Mouse (Mus musculus): ENCODE measurements at regions not wholly inside any gene's neighbourhood (a gene's known extent, or its start where the extent isn't known, plus 50 kb on each side); places are given as distances from the start of the nearest gene placed in this dataset.

DNA sequence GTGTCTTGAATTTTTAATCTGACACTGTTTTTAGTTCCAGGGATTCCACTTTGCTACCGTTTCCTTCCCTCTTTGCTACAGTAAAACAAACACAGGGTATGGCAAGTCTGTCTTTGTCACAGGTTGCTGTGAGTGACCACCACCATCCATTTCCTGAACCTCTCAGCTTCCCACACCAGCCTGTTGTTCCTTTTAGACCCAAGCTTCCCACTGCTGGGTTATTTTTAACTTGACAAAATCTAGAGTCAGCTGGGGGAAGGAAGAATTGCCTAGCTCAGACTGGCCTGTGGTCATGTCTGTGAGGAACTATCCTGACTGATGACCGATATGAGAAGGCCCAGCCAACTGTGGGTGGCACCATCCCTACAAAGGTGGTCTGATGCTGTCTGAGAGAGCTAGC lies 239.4 kb upstream of the Myt1l start:
- no peaks in the 10 kb centered on the region for H3K9me3 ChIP-seq (replicated peaks; ENCODE audit: control insufficient read depth, insufficient read depth, low read length, poor library complexity, severe bottlenecking)
- H3K27me3 ChIP-seq (ENCODE audit: control insufficient read depth, insufficient read depth, low read length, poor library complexity, severe bottlenecking): no peaks in the 10 kb centered on the region
- no peak overlapping the region for H3K9ac ChIP-seq (ENCODE audit: low read depth, poor library complexity, severe bottlenecking)
- no peak for TF ChIP-seq CTCF (IDR thresholded peaks at IDR 0.05; ENCODE audit: low read depth, low read length)
- TF ChIP-seq POLR2A (IDR thresholded peaks at IDR 0.05; ENCODE audit: insufficient read depth, low read length): no peak
- no peak for TF ChIP-seq EP300 (IDR thresholded peaks at IDR 0.05; ENCODE audit: insufficient read depth, low read depth, low read length)
- H3K27ac ChIP-seq (ENCODE audit: insufficient read depth, low read length): no peak overlapping the region
- no peaks in the 10 kb centered on the region for H3K36me3 ChIP-seq (ENCODE audit: control insufficient read depth, insufficient read depth, low read length, poor library complexity, severe bottlenecking)
- no peaks in the 10 kb centered on the region for H3K4me1 ChIP-seq (ENCODE audit: control insufficient read depth, insufficient read depth, low read length)
- no peak overlapping the region for H3K4me3 ChIP-seq (ENCODE audit: low read depth, low read length)

DNA sequence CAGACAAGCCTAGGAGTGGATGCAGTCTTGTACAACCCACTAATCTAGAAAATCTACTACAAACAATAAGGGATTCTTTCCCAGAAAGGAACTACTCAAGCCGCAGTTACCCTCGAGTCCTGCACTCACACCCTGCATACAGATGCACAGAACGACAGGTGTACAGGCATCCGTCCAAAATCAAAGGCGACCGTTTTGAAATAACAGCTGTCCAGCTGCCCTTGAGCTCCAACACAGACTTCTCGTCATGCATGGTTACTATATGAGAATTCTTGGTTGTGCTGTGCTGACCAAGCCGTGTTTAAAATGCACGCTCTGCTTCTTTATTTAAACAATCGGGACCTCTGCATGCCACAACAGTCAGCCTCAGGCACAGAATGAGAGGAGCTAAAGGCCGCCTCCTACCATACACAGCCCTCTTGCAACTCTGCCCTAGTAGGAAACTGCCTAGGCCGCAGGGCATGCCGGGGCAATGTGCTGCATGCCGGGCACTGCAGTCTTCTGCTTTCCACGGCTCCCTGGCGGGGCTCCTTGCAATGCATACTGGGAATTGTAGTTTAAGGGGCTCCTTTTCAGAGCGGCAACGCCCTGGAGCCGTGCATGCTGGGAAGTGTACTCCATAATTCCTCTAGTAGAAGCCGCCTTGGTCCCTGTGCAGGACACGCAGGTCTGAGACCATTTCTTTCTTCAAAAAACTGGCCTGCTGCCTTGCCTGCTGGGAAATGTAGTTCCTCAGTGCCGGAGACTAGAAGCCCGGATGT lies 237.4 kb upstream of the Myt1l start:
- H3K4me3 ChIP-seq (ENCODE audit: low read depth, low read length): peak overlapping the region; percentile 55
- H3K27ac ChIP-seq (ENCODE audit: insufficient read depth, low read length): peak overlapping the region; percentile 78
- peak overlapping the region; percentile 60 for H3K9ac ChIP-seq (ENCODE audit: low read depth, poor library complexity, severe bottlenecking)
- no peak for TF ChIP-seq CTCF (IDR thresholded peaks at IDR 0.05; ENCODE audit: low read depth, low read length)
- no peak for TF ChIP-seq EP300 (IDR thresholded peaks at IDR 0.05; ENCODE audit: insufficient read depth, low read depth, low read length)
- TF ChIP-seq POLR2A (IDR thresholded peaks at IDR 0.05; ENCODE audit: insufficient read depth, low read length): peak; percentile 49
- H3K9me3 ChIP-seq (replicated peaks; ENCODE audit: control insufficient read depth, insufficient read depth, low read length, poor library complexity, severe bottlenecking): no peaks in the 10 kb centered on the region
- H3K36me3 ChIP-seq (ENCODE audit: control insufficient read depth, insufficient read depth, low read length, poor library complexity, severe bottlenecking): no peaks in the 10 kb centered on the region
- H3K4me1 ChIP-seq (ENCODE audit: control insufficient read depth, insufficient read depth, low read length): no peaks in the 10 kb centered on the region
- H3K27me3 ChIP-seq (ENCODE audit: control insufficient read depth, insufficient read depth, low read length, poor library complexity, severe bottlenecking): no peaks in the 10 kb centered on the region

DNA sequence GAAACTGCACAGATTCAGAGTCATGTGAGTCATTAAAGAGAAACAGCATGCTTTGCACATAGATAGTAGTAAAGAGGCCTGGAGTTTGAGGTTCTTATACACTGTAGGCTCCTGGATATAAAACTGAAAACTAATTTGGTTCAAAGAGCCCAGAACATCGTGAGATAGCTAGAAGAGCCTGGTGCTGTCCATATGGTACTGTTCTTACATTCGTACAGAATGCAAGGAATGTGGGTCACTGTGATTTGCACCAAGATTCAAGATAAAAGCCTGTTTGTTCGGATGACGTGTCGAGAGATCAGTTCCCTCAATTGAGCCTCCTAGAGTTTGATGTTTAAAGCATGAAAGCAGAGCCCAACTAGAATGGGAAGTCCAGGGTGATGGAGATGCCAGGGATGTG lies 230.2 kb upstream of the Myt1l start:
- Histone ChIP-seq H3K4me1 (ENCODE audit: control insufficient read depth, insufficient read depth, low read length) (no peaks in the 10 kb centered on the region), H3K27ac (ENCODE audit: insufficient read depth, low read length) (no peak overlapping the region), H3K4me3 (ENCODE audit: low read depth, low read length) (no peak overlapping the region), H3K27me3 (ENCODE audit: control insufficient read depth, insufficient read depth, low read length, poor library complexity, severe bottlenecking) (no peaks in the 10 kb centered on the region), H3K36me3 (ENCODE audit: control insufficient read depth, insufficient read depth, low read length, poor library complexity, severe bottlenecking) (no peaks in the 10 kb centered on the region), H3K9me3 (replicated peaks; ENCODE audit: control insufficient read depth, insufficient read depth, low read length, poor library complexity, severe bottlenecking) (no peaks in the 10 kb centered on the region), H3K9ac (ENCODE audit: low read depth, poor library complexity, severe bottlenecking) (no peak overlapping the region)
- TF ChIP-seq EP300 (IDR thresholded peaks at IDR 0.05; ENCODE audit: insufficient read depth, low read depth, low read length) (no peak), CTCF (IDR thresholded peaks at IDR 0.05; ENCODE audit: low read depth, low read length) (no peak), POLR2A (IDR thresholded peaks at IDR 0.05; ENCODE audit: insufficient read depth, low read length) (no peak)

DNA sequence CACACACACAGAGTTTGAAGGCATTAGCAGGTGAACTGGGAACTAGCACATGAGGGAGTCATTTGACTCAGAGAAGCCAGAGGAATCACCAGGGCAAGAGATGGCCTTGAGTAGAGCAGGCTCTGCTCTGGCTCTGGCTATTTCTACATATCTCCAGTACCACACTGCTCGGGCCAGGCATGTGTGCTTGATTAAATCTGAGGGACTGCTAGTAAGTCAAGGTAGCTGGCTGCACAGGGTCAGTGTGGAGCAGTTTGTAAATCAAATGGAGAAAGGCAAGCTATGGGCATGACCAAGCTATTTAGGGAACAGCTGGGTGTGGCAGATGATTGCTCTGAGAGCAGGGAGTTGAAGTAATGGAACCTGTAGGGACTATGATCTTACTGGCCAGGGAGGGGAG lies 212.5 kb upstream of the Myt1l start:
- H3K27ac ChIP-seq (ENCODE audit: insufficient read depth, low read length): no peak overlapping the region
- no peaks in the 10 kb centered on the region for H3K4me1 ChIP-seq (ENCODE audit: control insufficient read depth, insufficient read depth, low read length)
- no peak overlapping the region for H3K9ac ChIP-seq (ENCODE audit: low read depth, poor library complexity, severe bottlenecking)
- no peak for TF ChIP-seq CTCF (IDR thresholded peaks at IDR 0.05; ENCODE audit: low read depth, low read length)
- no peak for TF ChIP-seq POLR2A (IDR thresholded peaks at IDR 0.05; ENCODE audit: insufficient read depth, low read length)
- no peak for TF ChIP-seq EP300 (IDR thresholded peaks at IDR 0.05; ENCODE audit: insufficient read depth, low read depth, low read length)
- H3K4me3 ChIP-seq (ENCODE audit: low read depth, low read length): no peak overlapping the region
- no peaks in the 10 kb centered on the region for H3K27me3 ChIP-seq (ENCODE audit: control insufficient read depth, insufficient read depth, low read length, poor library complexity, severe bottlenecking)
- no peaks in the 10 kb centered on the region for H3K9me3 ChIP-seq (replicated peaks; ENCODE audit: control insufficient read depth, insufficient read depth, low read length, poor library complexity, severe bottlenecking)
- no peaks in the 10 kb centered on the region for H3K36me3 ChIP-seq (ENCODE audit: control insufficient read depth, insufficient read depth, low read length, poor library complexity, severe bottlenecking)

DNA sequence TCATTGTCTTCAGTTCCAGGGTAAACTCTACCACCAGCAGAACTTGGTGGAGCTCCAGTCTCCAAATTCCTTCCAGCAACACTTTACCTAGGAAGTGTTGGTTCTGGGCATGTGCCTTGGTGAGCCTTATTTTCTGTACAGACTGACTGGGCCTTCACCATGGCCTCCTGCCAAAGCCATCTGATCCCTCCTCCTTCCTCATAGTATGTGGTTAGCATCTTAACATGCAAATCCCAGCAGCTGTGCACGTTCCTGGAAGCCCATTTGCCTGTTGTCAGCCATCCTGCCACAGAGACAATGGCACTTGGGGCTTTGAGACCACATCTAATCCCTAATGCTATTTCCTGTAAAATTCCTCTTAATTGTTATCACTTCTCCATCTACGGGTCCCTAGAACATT lies 206.7 kb upstream of the Myt1l start:
- no peaks in the 10 kb centered on the region for H3K36me3 ChIP-seq (ENCODE audit: control insufficient read depth, insufficient read depth, low read length, poor library complexity, severe bottlenecking)
- H3K27me3 ChIP-seq (ENCODE audit: control insufficient read depth, insufficient read depth, low read length, poor library complexity, severe bottlenecking): no peaks in the 10 kb centered on the region
- H3K9ac ChIP-seq (ENCODE audit: low read depth, poor library complexity, severe bottlenecking): no peak overlapping the region
- no peak overlapping the region for H3K4me3 ChIP-seq (ENCODE audit: low read depth, low read length)
- H3K4me1 ChIP-seq (ENCODE audit: control insufficient read depth, insufficient read depth, low read length): no peaks in the 10 kb centered on the region
- TF ChIP-seq CTCF (IDR thresholded peaks at IDR 0.05; ENCODE audit: low read depth, low read length) (no peak), EP300 (IDR thresholded peaks at IDR 0.05; ENCODE audit: insufficient read depth, low read depth, low read length) (no peak), POLR2A (IDR thresholded peaks at IDR 0.05; ENCODE audit: insufficient read depth, low read length) (no peak)
- no peaks in the 10 kb centered on the region for H3K9me3 ChIP-seq (replicated peaks; ENCODE audit: control insufficient read depth, insufficient read depth, low read length, poor library complexity, severe bottlenecking)
- no peak overlapping the region for H3K27ac ChIP-seq (ENCODE audit: insufficient read depth, low read length)

DNA sequence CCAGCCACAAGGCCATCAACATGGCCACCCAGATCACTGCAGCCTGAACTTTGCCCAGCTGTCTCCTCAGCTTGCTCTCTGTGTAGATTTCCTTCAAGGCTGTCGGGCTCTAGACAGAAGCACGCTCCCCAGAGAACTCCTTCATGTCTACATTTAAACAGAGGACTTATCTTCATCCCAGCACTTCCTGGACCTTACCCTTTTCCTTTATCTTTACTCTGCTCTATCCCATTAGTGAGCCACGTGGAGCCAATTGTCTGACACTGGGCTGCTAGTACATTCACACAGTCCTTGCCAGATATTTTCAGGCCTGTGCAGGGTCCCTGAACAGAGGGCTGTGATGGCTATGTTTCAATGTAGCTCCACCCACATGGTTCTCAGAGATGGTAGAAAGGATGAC lies 204.7 kb upstream of the Myt1l start:
- no peaks in the 10 kb centered on the region for H3K4me1 ChIP-seq (ENCODE audit: control insufficient read depth, insufficient read depth, low read length)
- H3K27me3 ChIP-seq (ENCODE audit: control insufficient read depth, insufficient read depth, low read length, poor library complexity, severe bottlenecking): no peaks in the 10 kb centered on the region
- H3K27ac ChIP-seq (ENCODE audit: insufficient read depth, low read length): no peak overlapping the region
- H3K4me3 ChIP-seq (ENCODE audit: low read depth, low read length): no peak overlapping the region
- TF ChIP-seq EP300 (IDR thresholded peaks at IDR 0.05; ENCODE audit: insufficient read depth, low read depth, low read length): no peak
- no peak for TF ChIP-seq CTCF (IDR thresholded peaks at IDR 0.05; ENCODE audit: low read depth, low read length)
- no peak for TF ChIP-seq POLR2A (IDR thresholded peaks at IDR 0.05; ENCODE audit: insufficient read depth, low read length)
- no peaks in the 10 kb centered on the region for H3K9me3 ChIP-seq (replicated peaks; ENCODE audit: control insufficient read depth, insufficient read depth, low read length, poor library complexity, severe bottlenecking)
- no peaks in the 10 kb centered on the region for H3K36me3 ChIP-seq (ENCODE audit: control insufficient read depth, insufficient read depth, low read length, poor library complexity, severe bottlenecking)
- H3K9ac ChIP-seq (ENCODE audit: low read depth, poor library complexity, severe bottlenecking): no peak overlapping the region

Data from ES-Bruce4 (cell line).